In the genomic region with DNA sequence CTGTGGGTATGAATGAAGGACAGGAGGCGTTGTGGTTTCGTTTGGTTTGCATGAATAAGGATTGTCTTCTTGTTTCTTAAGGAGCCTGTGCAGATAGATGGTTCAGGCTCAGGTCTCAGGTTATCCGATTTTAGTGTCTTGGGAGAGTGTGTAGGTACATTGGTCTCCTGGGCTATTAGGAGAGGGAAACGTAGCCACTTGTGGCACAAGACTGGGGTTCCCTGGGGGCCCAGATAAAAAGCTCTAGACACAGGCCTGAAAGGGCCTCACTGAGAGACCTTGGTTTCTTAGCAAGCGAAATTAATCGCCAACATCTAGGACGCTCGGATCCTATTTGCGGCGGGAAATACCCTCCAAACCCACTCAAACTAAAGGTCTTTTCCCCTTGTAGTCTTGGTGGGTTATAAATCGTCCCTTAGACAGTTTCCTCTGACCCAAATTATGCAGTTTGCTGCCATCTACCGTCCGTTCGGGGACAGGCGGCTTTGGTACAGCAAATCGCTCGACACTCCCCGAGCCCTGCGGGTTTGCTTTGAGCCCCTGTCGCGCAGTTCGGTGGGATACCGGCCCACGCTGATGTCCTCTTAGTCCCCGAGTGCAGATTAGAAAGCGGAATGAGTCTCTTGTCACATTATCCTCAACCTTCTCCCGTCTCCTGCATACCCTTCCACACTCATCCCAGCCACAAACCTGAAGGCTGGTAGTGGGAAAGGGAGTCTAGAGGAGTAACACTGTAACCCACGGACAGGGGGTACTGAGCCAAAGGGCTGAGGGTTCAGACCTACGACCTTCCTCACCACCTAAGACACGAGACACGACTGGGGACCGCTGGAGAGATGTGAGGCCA, we compare ENCODE assay signal across 7 mouse cellular contexts. TPM values are rescaled to one million over a fixed set of nuclear protein-coding genes. Genes with fewer than 3 reads are reported as not detected.
DNase-seq lines count a peak whose midpoint lies in the region; ATAC-seq and TF ChIP-seq lines count a peak whose summit lies in the region.

No protein-coding gene starts in this region.

- no peaks in the 10 kb centered on the region for H3K4me1 ChIP-seq in bone marrow, adult 2 months (ENCODE audit: control insufficient read depth, insufficient read depth, low read length)
- peaks cover 10% of the 10 kb centered on the region for H3K4me1 ChIP-seq in heart, embryonic 12.5 days (replicated peaks)
- H3K4me1 ChIP-seq in kidney, embryonic 14.5 days (ENCODE audit: control insufficient read depth, insufficient read depth, low read length): peaks cover 40% of the 10 kb centered on the region
- H3K4me1 ChIP-seq in lung, postnatal 0 days (ENCODE audit: insufficient read depth, low read depth, low read length): no peaks in the 10 kb centered on the region

- H3K9ac ChIP-seq in heart, embryonic 12.5 days: no peak overlapping the region
- H3K9ac ChIP-seq in kidney, embryonic 14.5 days (ENCODE audit: low read depth, low read length): peak overlapping the region; percentile 99
- H3K9ac ChIP-seq in lung, postnatal 0 days (replicated peaks; ENCODE audit: low read depth): no peak overlapping the region

- under 1% methylated on average over 32 of the region's 32 CpGs for WGBS in bone marrow, adult 2 months
- 1% methylated on average over 32 of the region's 32 CpGs for WGBS in heart, embryonic 12.5 days
- WGBS in kidney, embryonic 14.5 days: under 1% methylated on average over 32 of the region's 32 CpGs
- WGBS in lung, postnatal 0 days: 2% methylated on average over 32 of the region's 32 CpGs

- no peak for TF ChIP-seq POLR2A in bone marrow, adult 2 months (IDR thresholded peaks at IDR 0.05; ENCODE audit: borderline replicate concordance, control insufficient read depth, low read depth, low read length)

- no peak overlapping the region for H3K27ac ChIP-seq in bone marrow, adult 2 months (ENCODE audit: control insufficient read depth, insufficient read depth, low read depth, low read length, poor library complexity)
- H3K27ac ChIP-seq in heart, embryonic 12.5 days (ENCODE audit: poor library complexity, severe bottlenecking): no peak overlapping the region
- peak overlapping the region; percentile 100 for H3K27ac ChIP-seq in kidney, embryonic 14.5 days (ENCODE audit: low read depth, low read length)
- H3K27ac ChIP-seq in lung, postnatal 0 days (ENCODE audit: low read length): no peak overlapping the region

- no peak overlapping the region for H3K4me2 ChIP-seq in heart, embryonic 12.5 days
- H3K4me2 ChIP-seq in kidney, embryonic 14.5 days (replicated peaks; ENCODE audit: low read depth, low read length): peak overlapping the region; percentile 95
- peak overlapping the region; percentile 46 for H3K4me2 ChIP-seq in lung, postnatal 0 days (replicated peaks; ENCODE audit: low read depth, low read length)

- DNase-seq in 3T3-L1 (ENCODE audit: low read depth, low spot score) (peak; percentile 90), A20 (ENCODE audit: low read depth, low spot score) (peak; percentile 91)
- peak; percentile 84 for DNase-seq in lung, postnatal 0 days (ENCODE audit: low spot score)
- peak; percentile 37 for DNase-seq in spleen, adult 12 weeks (ENCODE audit: low spot score)

- ATAC-seq in heart, embryonic 12.5 days (ENCODE audit: insufficient number of reproducible peaks, low FRiP score): 0 out of 2 replicates have a peak, but pooled peaks have one; percentile 29
- ATAC-seq in kidney, embryonic 14.5 days (ENCODE audit: low FRiP score, low TSS enrichment): no peak
- 0 out of 2 replicates have a peak, but pooled peaks have one; percentile 50 for ATAC-seq in lung, postnatal 0 days

- TF ChIP-seq CTCF in bone marrow, adult 2 months (IDR thresholded peaks at IDR 0.05; ENCODE audit: control insufficient read depth, insufficient read depth, low read length): peak; percentile 62
- TF ChIP-seq CTCF in lung, postnatal 0 days (IDR thresholded peaks at IDR 0.05): peak; percentile 81

- no peaks in the 10 kb centered on the region for H3K9me3 ChIP-seq in heart, embryonic 12.5 days (replicated peaks)
- H3K9me3 ChIP-seq in kidney, embryonic 14.5 days (ENCODE audit: control insufficient read depth, low read length): no peaks in the 10 kb centered on the region
- H3K9me3 ChIP-seq in lung, postnatal 0 days (ENCODE audit: low read length): no peaks in the 10 kb centered on the region

- H3K36me3 ChIP-seq in heart, embryonic 12.5 days: no peaks in the 10 kb centered on the region
- H3K36me3 ChIP-seq in kidney, embryonic 14.5 days (ENCODE audit: control insufficient read depth, insufficient read depth, low read length): no peaks in the 10 kb centered on the region
- H3K36me3 ChIP-seq in lung, postnatal 0 days (ENCODE audit: insufficient read depth, low read length): no peaks in the 10 kb centered on the region

- H3K4me3 ChIP-seq in bone marrow, adult 2 months (replicated peaks; ENCODE audit: control insufficient read depth, low read depth, low read length): no peak overlapping the region
- no peak overlapping the region for H3K4me3 ChIP-seq in heart, embryonic 12.5 days
- peak overlapping the region; percentile 53 for H3K4me3 ChIP-seq in kidney, embryonic 14.5 days (ENCODE audit: low read length)
- peak overlapping the region; percentile 10; the same call in 1 of the 2 replicates for H3K4me3 ChIP-seq in lung, postnatal 0 days (ENCODE audit: low read depth, low read length)

- TF ChIP-seq EP300 in lung, postnatal 0 days (IDR thresholded peaks at IDR 0.05): no peak

- peaks cover 96% of the 10 kb centered on the region for H3K27me3 ChIP-seq in heart, embryonic 12.5 days (replicated peaks)
- no peaks in the 10 kb centered on the region for H3K27me3 ChIP-seq in kidney, embryonic 14.5 days (ENCODE audit: control insufficient read depth, insufficient read depth, low read length)
- peaks cover 72% of the 10 kb centered on the region for H3K27me3 ChIP-seq in lung, postnatal 0 days (replicated peaks; ENCODE audit: insufficient read depth, low read length)

RNA-seq across cellular contexts. Expression of a gene that starts 2.2 kb away (rescaled TPM):
- 1.8 and 4.4 TPM in 2 replicates for polyA plus RNA-seq in bone marrow, adult 2 months (2011; ENCODE audit: insufficient read depth, insufficient read length, low replicate concordance, missing spikeins)
- polyA plus RNA-seq in heart, embryonic 12.5 days (2016; fragmentation: Nextera tagmentation; extraction: Ambion mirVana): 0.62 TPM in 1 of 2 replicates, not detected in the other
- polyA plus RNA-seq in kidney, embryonic 14.5 days (2014; fragmentation: Nextera tagmentation; extraction: Ambion mirVana): 44.1 and 53.1 TPM in 2 replicates
- polyA plus RNA-seq in lung, postnatal 0 days (2015; fragmentation: Nextera tagmentation; extraction: Ambion mirVana): 7.3 and 7.4 TPM in 2 replicates

RNA-seq across cellular contexts. Expression of a gene that starts 8.0 kb away (rescaled TPM):
- polyA plus RNA-seq in bone marrow, adult 2 months (2011; ENCODE audit: insufficient read depth, insufficient read length, low replicate concordance, missing spikeins): 2.5 TPM in 1 of 2 replicates, not detected in the other
- polyA plus RNA-seq in heart, embryonic 12.5 days (2016; fragmentation: Nextera tagmentation; extraction: Ambion mirVana): 0.14 and 0.22 TPM in 2 replicates
- 58.6 and 61.9 TPM in 2 replicates for polyA plus RNA-seq in kidney, embryonic 14.5 days (2014; fragmentation: Nextera tagmentation; extraction: Ambion mirVana)
- polyA plus RNA-seq in lung, postnatal 0 days (2015; fragmentation: Nextera tagmentation; extraction: Ambion mirVana): 1.3 and 1.9 TPM in 2 replicates

RNA-seq across cellular contexts. Expression of a gene that starts 8.7 kb away (rescaled TPM):
- polyA plus RNA-seq in bone marrow, adult 2 months (2011; ENCODE audit: insufficient read depth, insufficient read length, low replicate concordance, missing spikeins): 0.52 and 1.3 TPM in 2 replicates
- 0.14 and 1.9 TPM in 2 replicates for polyA plus RNA-seq in heart, embryonic 12.5 days (2016; fragmentation: Nextera tagmentation; extraction: Ambion mirVana)
- 22.1 and 24.3 TPM in 2 replicates for polyA plus RNA-seq in kidney, embryonic 14.5 days (2014; fragmentation: Nextera tagmentation; extraction: Ambion mirVana)
- 16.8 and 17.3 TPM in 2 replicates for polyA plus RNA-seq in lung, postnatal 0 days (2015; fragmentation: Nextera tagmentation; extraction: Ambion mirVana)

RNA-seq across cellular contexts. Expression of a gene that starts 12.8 kb away (rescaled TPM):
- polyA plus RNA-seq in bone marrow, adult 2 months (2011; ENCODE audit: insufficient read depth, insufficient read length, low replicate concordance, missing spikeins): 0.75 TPM in 1 of 2 replicates, not detected in the other
- polyA plus RNA-seq in heart, embryonic 12.5 days (2016; fragmentation: Nextera tagmentation; extraction: Ambion mirVana): 0.06 TPM in 1 of 2 replicates, not detected in the other
- polyA plus RNA-seq in kidney, embryonic 14.5 days (2014; fragmentation: Nextera tagmentation; extraction: Ambion mirVana): 12.7 and 18.6 TPM in 2 replicates
- polyA plus RNA-seq in lung, postnatal 0 days (2015; fragmentation: Nextera tagmentation; extraction: Ambion mirVana): 0.23 and 0.35 TPM in 2 replicates

RNA-seq across cellular contexts. Expression of a gene that starts 23.2 kb away (rescaled TPM):
- polyA plus RNA-seq in bone marrow, adult 2 months (2011; ENCODE audit: insufficient read depth, insufficient read length, low replicate concordance, missing spikeins): 0.77 TPM in 1 of 2 replicates, not detected in the other
- 0.06 TPM in 1 of 2 replicates, not detected in the other for polyA plus RNA-seq in heart, embryonic 12.5 days (2016; fragmentation: Nextera tagmentation; extraction: Ambion mirVana)
- polyA plus RNA-seq in kidney, embryonic 14.5 days (2014; fragmentation: Nextera tagmentation; extraction: Ambion mirVana): 30.0 and 41.4 TPM in 2 replicates
- not detected in 2 replicates for polyA plus RNA-seq in lung, postnatal 0 days (2015; fragmentation: Nextera tagmentation; extraction: Ambion mirVana)

Comparison
In these comparisons a context has a peak if more than half of its experiments do, and no peak if none do; other contexts are left out.
1. DNase-seq: peak in every context shown above with its lines; median percentile 91 in A20; 90 in 3T3-L1; 84 in lung, postnatal 0 days; 37 in spleen, adult 12 weeks.
2. H3K4me3 ChIP-seq: peak in kidney, embryonic 14.5 days (single experiment) and lung, postnatal 0 days (single experiment); none in bone marrow, adult 2 months (single experiment) and heart, embryonic 12.5 days (single experiment).
3. RNA of a gene that starts 8.0 kb away (polyA plus RNA-seq): 58.6 to 61.9 TPM in kidney, embryonic 14.5 days; 2.5 TPM in bone marrow, adult 2 months, 1.3 to 1.9 TPM in lung, postnatal 0 days and 0.14 to 0.22 TPM in heart, embryonic 12.5 days; every median in the first group is over 10 times any median in the second.